Mouse (Mus musculus) brain, embryonic 18.5 days (tissue): ENCODE measurements around the gene Med21.
A peak's percentile ranks its signal among the peaks of the same experiment; 100 is the strongest.

Source experiments
- DNase-seq: peaks from one replicate; pipeline ENCODE4 v3.0.0-alpha.2; 2012; ENCODE audit warnings: low read depth, low spot score

Med21 gene

DNA sequence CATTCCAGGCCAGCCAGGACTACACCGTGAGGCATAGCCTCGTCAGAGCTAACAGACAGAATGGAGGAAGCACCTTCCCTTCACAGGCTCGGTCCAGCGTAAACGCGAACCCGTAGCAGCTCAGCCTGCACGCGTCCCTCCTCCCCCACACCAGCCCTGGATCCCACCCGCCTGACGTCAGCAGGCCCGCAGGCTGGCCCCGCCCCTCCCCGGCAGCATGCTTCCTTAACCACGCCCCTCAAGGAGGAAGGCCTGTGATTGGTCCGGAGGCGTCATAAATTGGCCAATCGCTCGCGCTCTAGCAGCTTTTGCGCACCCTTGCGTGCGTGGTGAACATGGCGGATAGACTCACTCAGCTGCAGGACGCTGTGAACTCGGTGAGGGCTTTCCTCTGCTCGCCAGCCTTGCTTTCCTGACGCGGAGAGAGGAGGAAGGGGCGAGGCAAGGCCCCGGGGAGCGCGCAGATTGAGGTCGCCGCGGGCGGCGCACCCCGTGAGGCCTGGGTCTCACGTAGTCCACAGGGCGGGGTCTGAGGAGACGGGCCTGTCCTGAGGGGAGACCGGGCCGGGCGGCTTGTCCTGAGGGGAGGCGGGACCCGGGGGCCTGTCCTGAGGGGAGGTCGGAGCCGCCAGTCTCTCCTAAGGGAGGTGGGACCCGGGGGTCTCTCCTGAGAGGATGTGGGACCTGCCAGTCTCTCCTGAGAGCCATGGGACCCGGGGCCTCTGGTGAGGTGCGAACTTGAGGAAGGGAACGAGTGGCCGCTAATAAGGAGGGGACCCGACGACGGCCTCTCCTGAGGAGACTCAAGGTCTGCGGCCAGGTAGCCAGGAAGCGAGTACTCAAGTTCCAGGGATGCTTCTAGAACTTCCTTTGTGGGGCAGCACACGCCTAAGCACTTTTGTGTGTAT, at the start of gene Med21, which contains the start of gene Tm7sf3:
Gene Med21, plus strand, starts transcription at position 272 of the 908 bp plus-strand sequence.
Gene Tm7sf3, minus strand, starts transcription at position 549 of the 908 bp plus-strand sequence.
- peak; percentile 96 for DNase-seq

DNA sequence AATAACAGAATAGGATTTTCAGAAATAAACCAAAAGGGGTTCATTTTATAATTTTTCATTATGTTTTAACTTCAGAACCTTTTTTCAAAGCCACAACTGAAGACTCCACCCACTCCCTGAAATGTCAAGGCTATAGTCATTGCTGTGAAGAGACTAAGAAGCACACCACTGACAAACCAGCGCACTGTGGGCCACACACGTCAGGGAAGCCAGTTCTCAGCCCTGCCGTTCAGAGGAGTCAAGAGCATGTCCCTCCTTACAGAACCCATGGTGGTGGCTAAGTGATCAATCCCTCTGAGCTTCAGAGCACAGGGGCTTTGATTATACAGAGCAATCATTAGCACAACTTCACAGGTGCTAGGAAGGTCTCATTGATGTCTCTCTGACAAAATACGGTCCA, 39.7 kb upstream of the Med21 start:
- no peak for DNase-seq

DNA sequence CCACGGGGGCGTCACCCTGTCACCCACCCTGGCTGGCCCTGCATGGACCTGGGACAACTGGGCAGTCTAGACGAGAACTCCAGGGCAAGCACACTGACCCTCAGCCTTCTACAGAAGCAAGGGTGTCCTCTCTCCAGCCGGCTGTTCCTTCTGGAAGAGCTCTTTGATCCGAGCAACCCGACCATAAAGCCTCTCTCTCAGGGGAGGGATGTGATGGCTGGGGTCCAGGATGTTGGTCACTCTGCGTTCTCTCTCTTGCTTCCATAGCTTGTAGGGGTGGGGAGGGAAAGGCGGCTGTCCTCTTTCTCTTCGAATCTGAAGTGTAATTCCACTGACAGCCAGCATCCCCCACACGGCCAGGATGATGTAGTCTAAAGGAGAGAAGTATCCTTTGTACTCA, 38.7 kb upstream of the Med21 start:
- no peak for DNase-seq

DNA sequence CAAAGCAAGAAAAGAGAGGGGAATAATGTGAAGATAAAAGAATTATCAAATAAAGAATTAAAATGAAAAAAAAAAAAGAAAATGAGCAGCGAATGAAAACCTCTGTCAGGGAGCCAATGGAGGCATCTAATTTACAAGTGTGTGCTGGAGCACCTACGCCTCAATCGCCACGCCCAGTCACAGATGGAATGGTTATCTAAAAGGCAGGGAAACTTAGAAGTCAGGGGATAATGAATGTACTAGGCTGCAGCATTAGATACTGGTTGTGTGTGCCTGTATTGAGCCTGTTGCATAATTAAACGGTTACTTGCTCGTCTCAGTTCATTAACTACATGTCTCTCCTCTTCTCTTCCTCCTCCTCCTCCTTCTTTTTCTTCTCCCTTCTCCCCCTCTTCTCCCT, 31.0 kb upstream of the Med21 start:
- DNase-seq: no peak

DNA sequence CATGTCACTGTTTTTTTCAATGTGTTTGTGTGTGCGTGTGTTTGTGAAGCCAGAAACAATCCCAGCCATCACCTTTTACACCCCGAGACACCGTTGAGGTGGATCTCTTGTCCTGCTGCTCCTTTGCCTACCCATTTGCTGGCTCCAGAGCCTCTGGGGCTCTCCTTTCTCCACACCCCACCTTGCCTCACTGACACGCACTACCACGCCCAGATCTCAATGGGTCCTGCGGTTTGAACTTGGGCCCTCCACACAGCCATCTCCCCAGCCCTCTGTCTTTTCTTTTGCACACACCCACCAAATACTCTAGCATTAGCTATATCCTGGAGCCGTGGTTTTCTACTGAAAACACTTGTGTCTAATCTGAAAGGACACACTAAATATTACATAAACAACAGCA, 30.4 kb upstream of the Med21 start:
- no peak for DNase-seq

DNA sequence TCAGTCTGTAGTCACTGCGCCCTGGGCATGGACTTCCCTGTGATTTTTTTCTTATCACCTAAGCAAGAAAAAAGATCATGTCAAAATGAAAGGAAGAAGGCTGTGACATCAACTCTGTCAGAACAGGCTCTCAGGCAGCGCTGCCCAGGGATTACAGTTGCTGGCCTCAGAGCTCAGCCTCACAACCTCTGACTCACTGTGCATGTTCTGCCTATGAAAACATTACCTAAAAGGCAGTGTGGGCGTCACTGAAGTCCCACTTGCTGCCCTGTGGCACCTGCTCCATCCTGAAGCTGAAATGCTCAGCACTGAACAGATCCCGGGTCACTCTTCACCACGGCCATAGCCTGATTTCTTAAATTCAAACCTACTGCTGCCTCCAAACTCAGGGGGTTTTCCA, 29.6 kb upstream of the Med21 start:
- DNase-seq: no peak

DNA sequence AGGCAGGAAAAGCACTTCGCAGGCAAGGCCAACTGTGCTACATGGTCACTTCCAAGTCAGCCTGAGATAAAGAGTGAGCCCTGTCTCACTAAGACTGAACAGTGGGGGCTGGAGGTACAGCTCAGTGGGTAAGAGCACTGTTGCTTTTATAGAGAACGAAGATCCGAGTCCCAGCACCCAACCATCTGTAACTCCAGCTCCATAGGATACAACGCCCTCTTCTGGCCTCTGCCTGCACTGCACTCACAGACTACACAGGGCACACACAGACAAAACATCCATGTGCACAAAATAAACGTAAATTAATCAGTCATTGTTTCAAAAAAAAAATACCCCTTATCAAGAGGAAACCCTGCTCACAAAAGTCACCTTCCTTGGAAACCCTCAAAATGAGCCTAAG, 28.4 kb upstream of the Med21 start:
- no peak for DNase-seq

DNA sequence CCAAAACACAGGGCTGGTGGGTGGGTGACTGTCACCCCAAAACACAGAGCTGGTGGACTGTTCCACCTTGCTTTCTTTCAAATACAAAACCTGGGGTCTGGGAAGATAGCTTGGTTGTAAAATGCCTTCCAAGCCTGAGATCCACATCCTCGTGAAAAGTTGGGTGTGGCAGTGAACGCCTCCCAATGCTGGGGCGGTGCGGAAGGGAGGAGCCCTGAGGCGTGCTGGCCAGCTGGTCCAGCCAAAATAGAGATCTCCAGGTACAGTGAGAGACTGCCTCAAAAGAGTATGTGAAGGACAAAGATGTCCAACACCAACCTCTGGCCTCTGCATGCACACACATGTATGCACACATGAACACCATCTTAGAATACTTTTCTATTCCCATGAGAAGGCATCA, 27.8 kb upstream of the Med21 start:
- DNase-seq: no peak

DNA sequence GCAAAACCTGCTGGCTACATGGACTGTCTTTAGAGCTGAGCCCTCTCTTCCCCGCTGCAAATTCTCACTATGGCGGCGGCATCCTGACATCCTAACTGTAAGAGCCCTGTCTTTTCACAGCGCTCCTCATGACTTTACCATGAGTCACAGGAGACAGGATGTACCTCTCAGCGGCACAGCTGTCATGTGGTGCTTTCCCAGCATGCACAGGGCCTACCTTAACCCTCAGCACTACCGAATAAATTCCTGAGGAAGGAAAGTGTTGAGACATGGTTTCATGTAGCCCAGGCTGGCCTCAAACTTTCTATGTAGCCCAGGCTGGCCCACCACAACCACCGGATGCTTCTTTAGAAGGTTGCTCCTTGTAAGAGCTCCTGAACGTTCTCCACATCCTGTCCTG, 26.5 kb upstream of the Med21 start:
- DNase-seq: no peak

DNA sequence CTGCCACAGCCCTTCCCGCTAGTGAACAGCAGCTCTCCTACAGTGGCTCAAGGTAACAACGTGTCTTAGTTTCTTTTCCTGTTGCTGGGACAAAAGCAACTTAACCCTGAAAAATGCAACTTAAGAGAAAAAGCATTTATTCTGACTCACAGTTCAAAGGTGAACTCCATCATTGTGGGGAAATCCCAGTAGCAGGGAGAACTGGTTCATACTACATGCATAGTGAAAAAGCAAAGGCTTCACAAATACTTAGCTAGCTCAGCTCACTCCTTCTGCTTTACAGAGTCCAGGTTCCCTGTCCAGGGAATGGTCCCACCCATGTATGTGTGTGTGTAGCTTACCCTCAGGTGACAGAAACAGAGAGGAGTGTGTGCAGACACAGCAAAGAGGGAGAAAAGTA, 25.7 kb upstream of the Med21 start:
- DNase-seq: no peak

DNA sequence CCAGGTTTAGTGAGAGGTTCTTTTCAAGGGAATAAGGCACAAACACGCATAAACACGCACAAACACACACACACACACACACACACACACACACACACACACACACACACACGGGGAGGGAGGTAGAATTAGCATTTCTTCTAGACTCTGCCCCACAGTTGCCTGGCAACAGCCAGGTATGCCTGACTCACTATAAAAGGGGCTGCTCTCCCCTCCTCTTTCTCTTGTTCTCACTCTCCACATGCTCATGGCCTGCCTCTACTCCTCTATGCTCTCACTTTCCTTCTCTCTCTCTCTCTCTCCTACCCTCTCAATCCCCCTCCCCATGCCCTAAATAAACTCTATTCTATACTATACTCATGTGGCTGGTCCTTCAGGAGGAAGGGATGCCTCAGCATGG, 14.2 kb upstream of the Med21 start:
- no peak for DNase-seq

DNA sequence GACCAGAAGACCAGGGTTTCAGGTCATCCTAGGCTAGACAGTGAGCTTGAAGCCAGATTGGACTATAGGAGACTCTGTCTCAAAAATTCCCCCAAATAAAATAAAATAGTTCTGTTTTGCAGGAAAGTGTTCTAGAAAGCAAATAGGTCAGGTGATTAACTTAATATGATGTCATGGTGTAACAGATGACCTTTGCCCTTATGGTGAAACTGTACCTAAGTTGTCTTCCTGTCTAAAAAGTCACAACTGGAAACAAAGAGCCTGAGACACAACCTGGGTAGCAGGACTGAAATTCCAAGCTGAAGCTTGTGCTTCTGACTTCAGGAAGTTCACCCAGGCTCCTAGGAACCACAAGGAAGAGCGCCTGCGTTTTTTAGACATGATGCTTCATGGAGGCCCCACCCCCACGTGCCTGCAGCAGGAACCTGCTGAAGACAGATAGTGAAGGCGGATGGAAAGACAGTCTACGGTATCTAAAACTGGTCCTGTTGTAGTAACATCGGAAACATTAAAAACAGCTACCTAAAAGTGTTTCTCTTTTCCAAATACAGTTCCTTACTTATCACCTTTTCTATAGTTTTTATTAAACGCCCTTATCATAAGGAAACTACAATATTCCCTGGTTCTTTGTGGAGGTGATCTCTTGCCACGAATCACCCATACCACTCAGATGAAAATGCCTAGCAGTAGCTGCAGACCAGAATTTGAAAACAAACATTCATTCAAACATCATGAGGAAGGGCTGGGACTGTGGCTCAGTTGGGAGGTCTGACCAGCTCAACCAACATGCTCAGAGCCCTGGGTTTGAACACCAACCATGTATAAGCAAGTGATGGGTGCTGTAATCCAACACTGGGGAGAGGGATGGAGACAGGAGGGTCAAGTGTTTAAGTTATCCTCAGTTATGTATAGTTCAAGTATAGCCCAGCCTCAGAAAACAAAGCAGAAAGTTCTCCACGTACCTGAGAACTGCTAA, 12.3 kb upstream of the Med21 start:
- no peak for DNase-seq

DNA sequence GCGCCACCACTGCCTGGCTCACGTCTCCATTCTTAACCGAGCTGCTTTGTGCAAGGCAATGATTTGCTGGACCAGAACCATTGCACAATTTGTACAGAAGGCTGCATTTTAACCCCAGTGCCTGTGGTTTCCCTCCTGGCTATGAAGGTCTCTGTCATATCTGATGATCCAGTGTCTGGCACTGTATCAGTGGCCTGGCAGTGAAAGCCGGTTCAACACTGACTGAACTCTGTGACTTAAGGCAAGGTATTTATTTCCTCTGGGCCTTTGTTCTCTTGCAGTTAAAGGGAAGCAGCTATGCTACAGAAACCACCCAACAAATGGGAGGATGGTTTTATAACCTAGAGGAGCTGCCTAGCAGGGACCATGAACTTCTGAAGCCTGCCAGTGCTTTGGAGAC, 11.4 kb upstream of the Med21 start:
- DNase-seq: no peak

DNA sequence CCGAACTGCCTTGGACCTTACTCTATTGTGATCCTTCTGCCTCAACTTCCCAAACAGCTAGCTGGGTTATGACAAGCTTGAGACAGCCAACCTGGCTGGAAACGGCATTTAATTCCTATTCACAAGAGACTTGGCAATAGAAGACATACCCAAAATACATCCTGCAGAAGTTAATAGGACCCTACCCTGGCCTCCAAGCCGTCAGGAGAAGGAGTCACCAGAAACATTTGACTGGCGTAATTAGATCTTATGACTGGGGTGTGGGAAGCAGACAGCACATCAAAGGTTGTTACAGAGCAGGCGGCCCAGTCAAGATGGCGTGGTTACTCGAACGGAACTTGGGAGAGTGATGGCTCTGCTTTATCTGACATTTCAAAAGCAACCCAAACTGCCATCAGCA, 10.5 kb upstream of the Med21 start:
- DNase-seq: no peak

DNA sequence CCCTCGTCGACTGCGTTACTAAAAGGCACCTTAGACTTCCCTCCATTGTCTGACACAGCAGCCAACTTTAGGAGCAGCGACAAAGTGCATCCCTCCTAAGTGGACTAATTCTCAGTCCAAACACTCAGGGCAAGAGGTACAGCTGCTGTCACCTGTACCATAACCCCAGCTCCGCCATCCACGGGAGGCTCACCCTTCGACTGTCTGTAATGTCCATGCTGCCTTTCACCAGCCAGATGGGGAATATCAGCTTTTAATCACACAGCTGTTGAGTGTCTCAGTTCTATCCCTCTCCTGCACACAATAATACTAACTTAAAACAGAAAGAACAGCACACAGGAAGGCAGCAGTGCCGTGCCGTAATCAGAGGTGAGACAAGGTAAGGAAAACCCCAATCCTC, 9.9 kb upstream of the Med21 start:
- no peak for DNase-seq

DNA sequence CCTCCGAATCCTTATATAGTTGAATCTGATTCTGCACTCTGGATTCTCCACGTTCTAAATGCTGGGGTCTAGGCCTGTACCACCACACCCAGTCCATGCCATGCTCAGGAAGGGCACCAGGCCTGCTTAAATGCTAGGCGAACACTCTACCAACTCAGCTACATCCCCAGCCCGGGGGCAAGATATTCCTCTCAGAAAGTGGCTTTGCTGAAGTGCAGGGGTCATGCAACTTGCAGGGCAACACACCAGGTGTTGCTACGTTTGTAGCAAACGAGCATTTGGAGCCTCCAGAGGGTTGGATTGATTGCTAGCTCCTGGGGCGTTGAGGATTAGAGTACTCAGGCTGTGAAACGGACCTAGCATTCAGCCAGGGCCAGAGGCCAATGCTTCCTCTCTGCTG, 9.2 kb upstream of the Med21 start:
- DNase-seq: no peak

DNA sequence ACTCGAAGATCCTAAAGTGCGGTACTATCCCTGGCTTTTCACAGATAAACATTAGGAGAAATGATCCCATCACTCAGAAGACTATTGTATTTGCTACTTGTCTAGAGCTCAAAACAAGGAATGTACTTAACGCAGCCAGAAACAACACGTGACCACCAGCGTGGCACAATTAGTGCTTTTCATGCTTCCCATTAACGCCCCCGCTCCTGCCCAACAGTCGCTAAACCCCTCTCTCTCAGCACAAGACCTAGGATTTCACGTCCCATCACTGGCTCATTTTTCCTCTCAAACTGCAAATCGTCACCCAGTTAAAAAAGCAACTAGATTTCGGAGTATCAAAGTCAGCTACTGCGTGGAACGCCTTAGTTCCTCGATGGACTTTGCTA, 8.7 kb upstream of the Med21 start:
- DNase-seq: no peak

DNA sequence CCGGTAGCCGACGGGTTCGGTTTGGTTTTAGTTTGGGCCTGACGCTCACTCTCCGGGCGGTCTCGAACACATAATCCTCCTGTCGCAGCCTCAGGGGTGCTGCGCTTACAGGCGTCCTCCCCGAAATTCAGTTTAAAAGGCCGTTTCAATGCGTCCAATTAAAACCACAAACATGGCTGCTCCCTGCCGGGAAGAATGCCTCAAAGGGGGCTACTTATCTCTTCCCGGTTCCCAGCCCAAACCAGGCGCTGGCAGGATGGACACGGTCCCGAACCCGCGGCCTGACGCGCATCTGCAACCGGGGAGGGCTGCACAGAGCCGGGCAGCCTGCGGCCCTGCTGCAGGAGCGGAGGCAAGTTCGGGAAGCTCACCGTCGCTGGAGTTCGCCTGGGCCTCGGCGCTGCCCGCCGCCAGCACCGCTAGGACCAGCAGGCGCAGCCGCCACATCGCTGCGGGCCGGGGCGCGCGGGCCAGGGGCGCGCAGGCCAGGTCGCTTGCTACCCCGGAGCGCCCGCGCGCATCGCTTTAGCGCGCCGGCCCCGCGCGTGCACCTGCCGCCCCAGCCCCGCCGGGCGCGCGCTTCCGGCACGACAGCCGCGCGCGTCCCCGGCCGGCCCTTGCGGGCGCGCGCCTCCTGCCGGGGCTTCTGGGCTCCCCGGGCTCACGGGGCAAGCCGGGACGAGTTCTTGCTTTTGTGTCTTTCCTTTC, 8.2 kb upstream of the Med21 start:
- DNase-seq: no peak

DNA sequence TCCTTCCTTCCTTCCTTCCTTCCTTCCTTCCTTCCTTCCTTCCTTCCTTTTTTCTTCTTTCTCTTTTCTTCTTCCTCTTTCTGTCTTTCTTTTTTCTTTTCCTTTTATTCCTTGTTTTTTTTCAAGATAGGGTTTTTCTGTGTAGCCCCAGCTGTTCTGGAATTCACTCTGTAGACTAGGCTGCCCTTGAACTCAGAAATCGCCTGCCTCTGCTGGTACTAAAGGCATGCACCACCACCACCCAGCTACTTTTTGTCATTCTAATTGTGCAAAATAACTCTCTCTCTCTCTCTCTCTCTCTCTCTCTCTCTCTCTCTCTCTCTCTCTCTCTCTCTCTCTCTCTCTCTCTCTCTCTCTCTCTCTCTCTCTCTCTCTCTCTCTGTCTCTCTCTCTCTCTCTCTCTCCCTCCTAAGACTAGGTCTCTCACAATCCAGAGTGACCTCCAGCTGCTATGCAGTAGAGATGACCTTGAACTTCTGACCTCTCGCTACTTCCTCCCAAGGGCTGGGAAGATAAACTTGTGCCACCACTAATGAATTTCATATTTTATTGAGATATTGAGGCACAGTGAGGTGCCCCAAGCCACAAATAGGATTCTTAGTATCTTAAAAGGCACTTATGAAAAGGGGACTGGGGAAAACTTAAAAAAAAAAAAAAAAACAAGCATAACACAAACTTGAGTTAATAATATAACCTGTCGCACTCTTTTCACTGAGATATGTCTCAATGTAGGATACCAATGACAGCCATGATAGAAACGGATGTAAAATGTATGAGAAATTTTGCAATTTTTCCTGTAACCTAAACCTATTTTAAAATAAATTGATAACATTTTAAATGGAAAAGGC, 7.4 kb upstream of the Med21 start:
- no peak for DNase-seq

DNA sequence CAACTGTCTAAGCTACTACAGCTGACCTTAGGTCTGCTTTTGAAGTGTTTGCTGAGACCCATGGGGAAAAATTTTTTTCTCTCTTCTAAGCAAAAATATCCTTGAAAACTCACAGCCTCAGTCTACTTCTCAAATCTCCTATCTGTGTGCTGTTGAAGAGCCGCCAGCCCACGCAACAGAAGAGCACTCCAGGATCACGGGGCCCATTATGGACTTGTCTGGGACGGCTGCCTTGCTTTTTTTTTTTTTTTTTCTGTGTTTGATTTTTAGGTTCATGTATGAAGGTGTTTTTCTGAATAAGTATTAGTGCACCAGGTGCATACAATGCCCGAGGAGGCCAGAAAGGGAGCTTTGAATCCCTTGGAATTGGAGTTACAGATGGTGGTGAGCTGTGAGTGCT, 5.9 kb upstream of the Med21 start:
- no peak for DNase-seq
